In genomic region chr6:99153682-99154081, GRCm38 (mm10) we compare ENCODE assay signal across 22 mouse cellular contexts.
"Had no signal": no experiment of that assay in that cellular context is flagged by ENCODE, and none has a peak within 500 bp of the region (broad histone marks: within the 10 kb centered on the region; RNA-seq: fewer than 3 reads in every experiment).

No protein-coding gene starts in this region.

- H3K27me3 ChIP-seq: kidney, embryonic 15.5 days; lung, embryonic 15.5 days; midbrain, embryonic 12.5 days; midbrain, embryonic 15.5 days; neural tube, embryonic 12.5 days; neural tube, embryonic 15.5 days had no signal

- ATAC-seq: midbrain, embryonic 15.5 days had no signal

- H3K36me3 ChIP-seq: kidney, embryonic 15.5 days; lung, embryonic 15.5 days; midbrain, embryonic 12.5 days; midbrain, embryonic 15.5 days; neural tube, embryonic 12.5 days; neural tube, embryonic 15.5 days had no signal

- H3K4me1 ChIP-seq: kidney, embryonic 15.5 days; lung, embryonic 15.5 days; midbrain, embryonic 12.5 days; midbrain, embryonic 15.5 days; neural tube, embryonic 12.5 days; neural tube, embryonic 15.5 days had no signal

- H3K27ac ChIP-seq: kidney, embryonic 15.5 days; left cerebral cortex, adult 2 months; lung, embryonic 15.5 days; midbrain, embryonic 12.5 days; midbrain, embryonic 15.5 days; neural tube, embryonic 12.5 days; neural tube, embryonic 15.5 days; stomach, postnatal 0 days had no signal

- H3K4me3 ChIP-seq: kidney, embryonic 15.5 days; left cerebral cortex, adult 2 months; lung, embryonic 15.5 days; midbrain, embryonic 12.5 days; midbrain, embryonic 15.5 days; neural tube, embryonic 12.5 days; neural tube, embryonic 15.5 days had no signal

- H3K4me2 ChIP-seq: kidney, embryonic 15.5 days; lung, embryonic 15.5 days; midbrain, embryonic 12.5 days; midbrain, embryonic 15.5 days; neural tube, embryonic 12.5 days; neural tube, embryonic 15.5 days had no signal

- H3K9ac ChIP-seq: kidney, embryonic 15.5 days; lung, embryonic 15.5 days; midbrain, embryonic 12.5 days; midbrain, embryonic 15.5 days; neural tube, embryonic 12.5 days; neural tube, embryonic 15.5 days had no signal

- DNase-seq: kidney, adult 11 months; kidney, adult 8-10 months; kidney, postnatal 10 days; kidney, postnatal 36 days; layer of hippocampus, postnatal 36 days; lung, adult 18-20 months; lung, postnatal 10 days; lung, postnatal 36 days; right cerebral cortex, adult 18-20 months; right cerebral cortex, postnatal 14 days; right cerebral cortex, postnatal 4 days; thymus, adult 2 months; thymus, postnatal 14 days; thymus, postnatal 4 days had no signal

- H3K9me3 ChIP-seq: kidney, embryonic 15.5 days; lung, embryonic 15.5 days; midbrain, embryonic 12.5 days; midbrain, embryonic 15.5 days; neural tube, embryonic 12.5 days; neural tube, embryonic 15.5 days had no signal
